Mouse (Mus musculus) liver, embryonic 11.5 days (tissue): ENCODE measurements at regions not wholly inside any gene's neighbourhood (a gene's known extent, or its start where the extent isn't known, plus 50 kb on each side); places are given as distances from the start of the nearest gene placed in this dataset.

Experiments used
- ATAC-seq: fragments of 200-750 bp; cut with Nextera tagmentation; replicated peaks from 2 replicates; pipeline ENCODE4 v1.8.0; 2017; ENCODE audit warnings: moderate number of reproducible peaks, mild to moderate bottlenecking, moderate TSS enrichment, moderate library complexity; ENCODE audit not compliant: low FRiP score
- DNase-seq: peaks from one replicate; pipeline ENCODE4 v3.0.0-alpha.2; 2017; ENCODE audit warnings: low spot score
- H3K27ac ChIP-seq: fragments of 300-500 bp; sonication (generic); 2 replicates; pipeline ENCODE4 v1.5.1; 2014; ENCODE audit warnings: mild to moderate bottlenecking, low read depth, low read length, control low read depth
- H3K27me3 ChIP-seq: fragments of 300-500 bp; sonication (generic); replicated peaks from 2 replicates; pipeline ENCODE4 v1.6.1; 2014; ENCODE audit warnings: low read length, mixed read lengths; ENCODE audit not compliant: control insufficient read depth, insufficient read depth
- H3K36me3 ChIP-seq: fragments of 300-500 bp; sonication (generic); 2 replicates; pipeline ENCODE4 v1.6.1; 2014; ENCODE audit warnings: mild to moderate bottlenecking, low read length, moderate library complexity, mixed read lengths; ENCODE audit not compliant: control insufficient read depth, insufficient read depth
- H3K4me1 ChIP-seq: fragments of 300-500 bp; sonication (generic); replicated peaks from 2 replicates; pipeline ENCODE4 v1.6.1; 2014; ENCODE audit warnings: low read length, mixed read lengths; ENCODE audit not compliant: control insufficient read depth, insufficient read depth
- H3K4me2 ChIP-seq: fragments of 300-500 bp; sonication (generic); 2 replicates; pipeline ENCODE4 v1.6.1; 2014; ENCODE audit warnings: mild to moderate bottlenecking, control low read depth, moderate library complexity
- H3K4me3 ChIP-seq: fragments of 300-500 bp; sonication (generic); 2 replicates; pipeline ENCODE4 v1.5.1; 2014; ENCODE audit warnings: low read depth, low read length, control low read depth
- H3K9ac ChIP-seq: fragments of 300-500 bp; sonication (generic); 2 replicates; pipeline ENCODE4 v1.6.1; 2014; ENCODE audit warnings: low read depth, low read length, control low read depth
- H3K9me3 ChIP-seq: fragments of 300-500 bp; sonication (generic); 2 replicates; pipeline ENCODE4 v1.6.1; 2016; ENCODE audit warnings: low read length, inconsistent platforms, mixed read lengths; ENCODE audit not compliant: control insufficient read depth
- WGBS: fragments of 180-500 bp; shearing (Covaris S2); extraction: QIAGEN DNeasy Blood & Tissue Kit; methylation state at CpG from one replicate; pipeline ENCODE4 v1.1.7; 2014; 5-methylcytosine and 5-hydroxymethylcytosine counted together

DNA sequence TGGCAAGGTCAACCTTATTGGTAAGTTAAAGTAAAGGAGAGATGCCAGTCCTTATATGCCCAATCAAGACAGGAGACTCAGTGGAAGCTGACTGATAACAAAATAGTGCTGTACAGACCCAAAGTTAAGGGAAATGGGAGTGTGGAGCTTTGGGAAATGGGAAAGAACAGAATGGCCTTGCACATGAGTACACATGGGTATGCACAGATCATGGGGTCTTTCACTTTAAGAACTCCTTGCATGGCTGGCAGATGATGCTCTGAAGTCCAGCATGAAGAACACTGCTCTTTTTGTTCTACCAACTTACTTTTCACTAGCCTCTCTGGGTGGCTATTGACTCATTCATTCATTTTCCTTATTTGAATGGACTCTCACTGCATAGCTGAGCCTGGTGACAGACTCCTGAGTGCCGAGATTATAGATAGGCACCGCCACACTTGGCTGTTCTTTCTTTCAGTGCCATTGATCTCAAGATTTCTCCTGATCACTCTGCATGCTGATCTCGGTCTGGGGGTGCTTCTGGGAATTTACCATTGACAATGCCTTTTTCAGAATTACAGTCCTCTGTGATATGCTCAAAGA is 340.3 kb downstream of the Plod2 start:
- Histone ChIP-seq H3K27me3 (no peaks in the 10 kb centered on the region), H3K4me2 (no peak overlapping the region), H3K36me3 (no peaks in the 10 kb centered on the region), H3K9ac (no peak overlapping the region), H3K9me3 (no peaks in the 10 kb centered on the region), H3K4me1 (no peaks in the 10 kb centered on the region), H3K4me3 (no peak overlapping the region), H3K27ac (no peak overlapping the region)
- 68% methylated on average over 3 of the region's 3 CpGs for WGBS
- ATAC-seq (no peak), DNase-seq (no peak)

DNA sequence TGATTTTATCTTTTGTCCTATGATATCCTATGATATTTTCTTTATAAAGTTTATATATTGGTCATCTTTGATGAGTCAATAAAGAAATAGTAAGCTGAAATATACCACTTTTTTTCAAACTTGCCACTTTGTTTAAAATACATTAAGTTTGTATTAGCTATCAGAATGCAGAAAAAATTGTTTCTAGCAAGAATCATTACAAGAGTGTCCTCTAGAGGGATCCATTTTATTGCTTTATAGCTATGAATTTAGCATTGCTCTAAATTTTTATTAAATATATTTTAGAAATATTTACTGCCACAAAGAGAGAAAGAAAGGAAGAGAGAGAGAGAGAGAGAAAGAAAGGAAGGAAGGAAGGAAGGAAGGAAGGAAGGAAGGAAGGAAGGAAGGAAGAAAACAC is 348.0 kb downstream of the Plod2 start:
- ATAC-seq (no peak), DNase-seq (no peak)
- no peak overlapping the region for H3K4me3 ChIP-seq
- no peaks in the 10 kb centered on the region for H3K4me1 ChIP-seq
- H3K36me3 ChIP-seq = no peaks in the 10 kb centered on the region
- no peak overlapping the region for H3K4me2 ChIP-seq
- H3K9me3 ChIP-seq = no peaks in the 10 kb centered on the region
- no peak overlapping the region for H3K27ac ChIP-seq
- no peaks in the 10 kb centered on the region for H3K27me3 ChIP-seq
- no peak overlapping the region for H3K9ac ChIP-seq

DNA sequence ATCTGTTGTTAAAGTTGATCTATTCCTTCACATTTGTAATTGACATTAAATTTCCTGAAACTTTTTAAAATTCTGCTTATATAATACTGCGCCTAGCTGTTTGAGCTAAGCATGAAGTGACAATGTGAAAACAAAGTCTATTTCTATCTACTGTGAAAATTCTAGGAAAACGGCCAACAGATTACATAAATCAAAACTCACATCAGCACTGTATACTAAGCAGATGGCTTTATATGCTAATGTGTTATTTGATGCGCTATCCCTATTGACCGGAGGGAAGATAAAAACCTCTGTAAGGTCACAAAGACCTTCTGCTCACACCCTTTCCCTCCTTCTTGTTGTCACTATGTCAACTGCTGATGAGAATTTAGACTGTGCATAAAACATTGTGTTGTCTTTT is 357.7 kb downstream of the Plod2 start:
- DNase-seq (no peak), ATAC-seq (no peak)
- no peak overlapping the region for H3K4me2 ChIP-seq
- H3K36me3 ChIP-seq = no peaks in the 10 kb centered on the region
- H3K4me1 ChIP-seq = no peaks in the 10 kb centered on the region
- H3K27ac ChIP-seq = no peak overlapping the region
- no peak overlapping the region for H3K4me3 ChIP-seq
- no peaks in the 10 kb centered on the region for H3K9me3 ChIP-seq
- 87% methylated on average over 4 of the region's 4 CpGs for WGBS
- no peaks in the 10 kb centered on the region for H3K27me3 ChIP-seq
- no peak overlapping the region for H3K9ac ChIP-seq

DNA sequence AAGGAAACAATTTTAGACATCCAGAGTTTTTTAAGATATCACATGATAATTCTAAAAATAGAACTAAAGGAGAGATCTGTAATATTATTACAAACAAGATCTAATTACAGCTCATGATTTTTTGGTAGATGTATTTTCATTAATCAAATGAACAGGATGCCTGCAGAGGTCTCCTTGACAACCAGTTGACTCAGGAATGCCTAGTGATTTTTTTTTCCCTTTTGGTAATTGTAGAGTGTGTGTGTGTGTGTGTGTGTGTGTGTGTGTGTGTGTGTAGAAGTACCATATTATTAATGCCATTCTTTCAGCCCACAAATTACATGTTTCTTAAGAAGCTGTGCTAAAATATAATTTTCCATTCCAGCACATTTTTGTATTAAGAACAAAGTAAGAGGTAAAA is 365.1 kb downstream of the Plod2 start:
- no peaks in the 10 kb centered on the region for H3K27me3 ChIP-seq
- DNase-seq = no peak
- no peaks in the 10 kb centered on the region for H3K4me1 ChIP-seq
- no peak overlapping the region for H3K27ac ChIP-seq
- ATAC-seq = no peak
- no peak overlapping the region for H3K4me3 ChIP-seq
- no peaks in the 10 kb centered on the region for H3K36me3 ChIP-seq
- no peaks in the 10 kb centered on the region for H3K9me3 ChIP-seq
- H3K4me2 ChIP-seq = no peak overlapping the region
- H3K9ac ChIP-seq = no peak overlapping the region

DNA sequence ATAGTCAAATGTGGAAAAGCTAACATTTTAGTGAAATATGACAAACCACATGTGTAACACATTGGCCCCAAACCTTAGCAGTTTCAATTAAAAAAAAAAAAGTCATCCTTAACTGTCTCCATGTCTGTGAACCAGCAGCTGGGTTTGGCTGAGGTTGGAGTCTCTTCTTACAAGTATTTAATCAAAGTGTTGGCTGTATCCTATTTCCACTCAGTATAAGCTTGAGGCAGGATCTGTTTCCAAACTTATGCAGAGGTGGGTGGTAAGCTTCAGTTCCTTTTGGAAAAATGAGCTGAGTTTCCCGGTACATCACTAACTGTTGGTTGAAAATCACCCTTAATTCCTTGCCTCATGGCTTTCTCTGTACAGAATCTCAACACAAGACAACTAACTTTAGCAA is 377.4 kb downstream of the Plod2 start:
- Histone ChIP-seq H3K4me3 (no peak overlapping the region), H3K4me2 (no peak overlapping the region), H3K36me3 (no peaks in the 10 kb centered on the region), H3K4me1 (no peaks in the 10 kb centered on the region), H3K9me3 (no peaks in the 10 kb centered on the region), H3K9ac (no peak overlapping the region), H3K27me3 (no peaks in the 10 kb centered on the region), H3K27ac (no peak overlapping the region)
- DNase-seq = no peak
- 88% methylated on average over 1 of the region's 1 CpGs for WGBS
- ATAC-seq = no peak

DNA sequence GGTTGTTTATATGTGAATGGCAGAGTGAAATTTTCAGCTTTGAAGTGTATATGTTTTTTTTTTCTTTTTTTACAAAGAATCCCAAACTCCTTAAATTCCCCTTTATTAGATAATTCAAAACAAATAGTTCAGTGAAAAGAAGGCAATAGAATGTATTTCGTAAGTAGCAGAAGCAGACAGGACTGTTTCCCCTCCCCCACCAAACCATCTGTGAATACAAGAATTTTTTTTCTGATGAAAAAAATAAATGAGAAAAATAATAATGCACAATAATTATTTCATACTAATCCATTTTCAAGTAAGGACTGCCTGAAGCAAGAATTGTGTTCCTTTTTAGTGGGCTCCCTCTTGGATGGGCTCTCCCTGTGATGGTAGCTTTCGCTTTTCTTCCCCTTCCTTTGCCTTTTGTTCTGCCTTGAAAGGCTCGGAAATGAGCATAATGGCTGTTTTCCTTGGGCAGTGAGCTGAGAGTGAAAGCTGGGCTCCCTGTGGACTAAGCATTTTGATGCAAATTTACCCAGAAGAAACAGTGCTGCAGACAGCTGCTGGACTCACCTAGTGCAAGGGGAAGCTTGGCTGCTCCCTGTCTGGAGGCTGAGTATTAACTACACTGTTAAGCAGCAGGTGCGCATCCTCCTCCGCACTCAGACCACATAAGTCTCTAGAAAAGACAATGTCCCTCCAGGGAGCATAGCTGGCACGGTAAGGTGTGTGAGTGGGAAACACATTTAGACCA is 388.4 kb downstream of the Plod2 start:
- ATAC-seq (no peak), DNase-seq (no peak)
- Histone ChIP-seq H3K4me3 (no peak overlapping the region), H3K4me1 (no peaks in the 10 kb centered on the region), H3K4me2 (no peak overlapping the region), H3K9me3 (no peaks in the 10 kb centered on the region), H3K36me3 (no peaks in the 10 kb centered on the region), H3K27ac (no peak overlapping the region), H3K9ac (no peak overlapping the region), H3K27me3 (no peaks in the 10 kb centered on the region)
- WGBS = 66% methylated on average over 6 of the region's 6 CpGs

DNA sequence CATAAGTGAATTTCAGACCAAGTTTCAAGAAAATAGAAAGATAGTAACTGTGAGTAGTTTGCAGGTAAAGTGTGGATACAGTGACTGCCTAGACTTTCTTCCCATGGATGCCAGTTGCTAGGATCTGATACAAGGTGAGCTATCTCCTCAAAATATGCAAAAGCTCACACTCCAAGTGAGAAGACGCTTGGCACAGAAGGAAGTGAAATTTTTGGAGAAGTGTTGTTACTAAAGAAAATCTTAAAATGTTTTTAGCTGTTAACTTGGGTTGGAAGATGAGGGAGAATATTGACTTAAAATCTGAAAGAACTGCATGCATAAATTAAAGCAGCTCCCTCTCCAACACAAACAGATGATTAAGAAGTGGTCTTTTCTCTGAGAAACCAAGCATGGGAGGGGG is 395.8 kb downstream of the Plod2 start:
- no peak overlapping the region for H3K4me2 ChIP-seq
- ATAC-seq (no peak), DNase-seq (no peak)
- H3K36me3 ChIP-seq = no peaks in the 10 kb centered on the region
- H3K27me3 ChIP-seq = no peaks in the 10 kb centered on the region
- 76% methylated on average over 1 of the region's 1 CpGs for WGBS
- H3K4me1 ChIP-seq = no peaks in the 10 kb centered on the region
- H3K9me3 ChIP-seq = no peaks in the 10 kb centered on the region
- H3K4me3 ChIP-seq = no peak overlapping the region
- no peak overlapping the region for H3K27ac ChIP-seq
- no peak overlapping the region for H3K9ac ChIP-seq

DNA sequence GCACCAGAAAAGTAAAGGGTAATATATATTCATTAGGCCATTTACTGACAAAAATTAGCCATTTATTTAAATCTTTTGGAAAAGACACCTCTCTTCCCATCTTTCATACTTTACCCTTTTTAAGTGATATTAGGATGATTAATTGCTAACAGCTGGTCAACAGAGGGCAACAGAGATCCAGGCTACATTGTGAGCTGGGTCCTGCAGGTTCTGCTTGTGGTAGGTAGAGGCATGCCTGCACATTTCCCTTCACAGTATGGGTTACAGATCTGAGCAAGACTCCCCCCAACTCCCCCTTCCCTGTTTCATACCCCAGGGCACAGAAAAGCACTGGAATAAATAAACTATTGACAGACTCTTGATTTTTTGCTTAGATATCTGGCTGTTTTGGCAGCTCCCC is 408.1 kb downstream of the Plod2 start:
- no peak overlapping the region for H3K27ac ChIP-seq
- H3K27me3 ChIP-seq = no peaks in the 10 kb centered on the region
- no peaks in the 10 kb centered on the region for H3K4me1 ChIP-seq
- no peak overlapping the region for H3K9ac ChIP-seq
- no peaks in the 10 kb centered on the region for H3K9me3 ChIP-seq
- H3K4me2 ChIP-seq = no peak overlapping the region
- no peaks in the 10 kb centered on the region for H3K36me3 ChIP-seq
- ATAC-seq = no peak
- DNase-seq = no peak
- no peak overlapping the region for H3K4me3 ChIP-seq

DNA sequence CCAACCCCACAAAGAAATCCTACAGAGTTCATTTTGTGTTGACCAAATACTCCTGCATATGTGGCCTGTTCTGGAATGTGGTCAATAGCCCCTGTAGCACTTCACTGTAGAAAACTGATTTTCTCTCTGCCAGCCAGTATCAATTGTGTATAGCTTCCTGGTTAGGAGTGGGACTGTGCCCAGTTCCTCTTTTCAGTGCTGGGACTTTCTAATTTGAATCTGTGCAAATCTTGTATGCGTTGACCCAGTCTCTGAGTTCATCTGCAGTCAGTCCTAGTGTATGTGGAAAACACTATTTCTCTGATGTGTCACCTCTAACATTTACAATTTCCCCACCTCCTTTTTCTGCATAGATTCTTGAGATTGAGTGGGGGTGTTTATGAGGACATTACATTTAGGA is 421.3 kb downstream of the Plod2 start:
- Histone ChIP-seq H3K4me1 (no peaks in the 10 kb centered on the region), H3K36me3 (no peaks in the 10 kb centered on the region), H3K9me3 (no peaks in the 10 kb centered on the region), H3K4me2 (no peak overlapping the region), H3K27ac (no peak overlapping the region), H3K9ac (no peak overlapping the region), H3K4me3 (no peak overlapping the region), H3K27me3 (no peaks in the 10 kb centered on the region)
- ATAC-seq (no peak), DNase-seq (no peak)
- 69% methylated on average over 1 of the region's 1 CpGs for WGBS
